Mouse (Mus musculus) Muller cell, postnatal 12 days (primary cell): ENCODE results near the gene Gpr55.
A peak's percentile ranks its signal among the peaks of the same experiment; 100 is the strongest.

Experiments
- DNase-seq: peaks from one replicate; pipeline ENCODE4 v3.0.0-alpha.2; 2015; ENCODE audit errors: inconsistent ontology term

The Gpr55 gene

DNA sequence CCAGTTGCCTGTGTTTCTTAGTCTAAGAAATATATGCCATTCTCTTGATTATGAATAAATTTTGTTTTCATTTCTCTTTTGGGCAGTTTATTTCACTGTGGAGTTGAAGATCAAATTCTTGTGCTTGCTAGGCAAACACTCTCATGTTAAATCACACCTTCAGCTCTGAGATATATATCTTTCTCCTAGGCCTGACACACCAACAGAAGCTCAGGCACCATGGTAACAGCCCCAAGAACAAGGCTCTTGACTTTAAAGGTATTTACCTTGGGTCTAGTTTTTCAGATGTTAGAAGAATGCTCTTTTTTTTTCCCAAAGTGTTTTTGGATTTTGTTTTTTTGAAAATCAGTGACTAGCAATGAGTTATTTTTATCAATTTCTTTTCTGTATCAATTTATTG is 44.9 kb downstream of the Gpr55 start:
- no peak for DNase-seq

DNA sequence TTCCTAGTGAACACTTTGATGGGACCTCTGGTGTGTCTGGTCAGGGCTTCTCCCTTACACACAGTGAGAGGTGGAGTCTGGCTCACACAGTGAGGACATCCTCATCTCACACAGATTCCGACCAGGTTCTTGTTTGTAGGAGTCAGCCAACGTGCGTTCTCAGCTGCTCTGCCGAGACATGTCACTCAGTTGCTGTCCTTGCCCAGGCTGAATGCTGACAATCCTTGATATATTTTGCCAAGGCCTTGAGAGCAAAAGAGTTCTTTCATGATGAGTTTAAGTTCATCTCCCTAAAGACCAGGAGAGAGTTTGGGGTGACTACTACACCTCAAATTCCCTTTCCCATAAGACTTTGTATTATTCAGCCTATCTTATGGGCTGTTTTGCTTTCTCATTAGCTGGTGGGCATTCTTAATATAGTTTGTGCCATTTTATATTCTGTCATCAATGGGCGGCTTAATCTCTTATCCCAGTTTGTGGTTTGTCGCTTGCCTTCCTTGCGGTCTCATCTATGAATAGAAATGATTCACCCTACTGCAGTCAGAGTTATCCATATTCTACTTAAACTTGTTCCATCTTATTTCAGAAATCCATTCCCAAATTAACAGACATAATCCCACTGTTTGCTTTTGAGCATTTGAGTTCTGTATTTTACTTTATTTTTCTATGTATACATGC is 47.6 kb downstream of the Gpr55 start:
- DNase-seq, result no peak

DNA sequence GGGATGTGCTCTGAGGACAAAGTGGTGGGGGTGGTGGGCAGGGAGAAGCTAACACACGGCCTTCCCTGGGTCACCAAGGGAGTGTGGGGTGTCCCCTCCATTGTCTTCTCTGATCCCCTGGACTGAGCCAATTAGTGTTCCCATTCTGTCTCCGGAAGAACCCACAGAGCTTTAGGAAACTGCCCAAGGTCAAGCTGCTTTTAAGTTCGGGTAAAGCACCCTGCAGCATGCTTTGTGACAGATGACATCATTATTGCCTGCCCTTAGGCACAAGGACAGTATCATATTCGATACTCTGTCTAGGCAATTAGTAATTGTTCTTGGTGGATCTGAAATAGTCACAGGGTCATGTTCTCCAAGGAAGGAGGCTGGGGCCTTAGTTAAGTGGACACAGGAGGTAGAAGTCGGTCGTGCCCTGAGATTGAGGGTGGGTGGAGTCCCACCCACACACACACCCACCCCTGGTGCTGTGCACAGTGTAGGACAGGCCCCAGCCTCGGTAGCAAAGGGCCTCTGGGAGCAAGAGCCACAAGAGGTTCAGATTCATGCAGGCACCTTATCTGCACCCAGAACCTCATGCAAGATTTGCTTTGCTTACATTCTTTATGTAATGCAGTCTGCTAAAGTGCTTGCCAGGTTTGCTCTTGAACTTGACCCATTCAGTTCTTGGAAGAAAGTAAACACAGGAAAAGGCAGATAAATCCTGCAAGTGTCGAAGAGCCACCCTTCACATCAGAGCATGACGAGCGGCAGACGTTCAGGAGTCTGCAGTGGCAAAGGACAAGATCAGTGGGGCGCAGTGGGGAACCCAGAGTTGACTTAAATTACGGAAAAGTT is 51.8 kb downstream of the Gpr55 start:
- DNase-seq, result no peak

DNA sequence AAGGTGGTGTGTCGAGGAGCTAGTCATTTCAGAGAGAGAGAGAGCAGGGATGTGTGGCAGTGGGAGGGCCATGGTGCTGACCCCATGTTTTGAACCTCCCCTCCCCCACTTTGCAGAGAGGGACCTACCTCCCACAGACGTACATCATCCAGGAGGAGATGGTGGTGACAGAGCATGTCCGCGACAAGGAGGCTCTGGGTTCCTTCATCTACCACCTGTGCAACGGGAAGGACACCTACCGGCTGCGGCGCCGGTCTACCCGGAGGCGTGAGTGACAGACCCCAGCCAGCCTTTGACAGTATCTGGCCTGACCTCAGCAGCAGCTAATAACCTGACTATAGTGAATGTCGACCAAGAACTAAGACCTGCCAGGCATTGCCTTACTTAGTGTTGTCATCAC is 53.9 kb downstream of the Gpr55 start:
- no peak for DNase-seq

DNA sequence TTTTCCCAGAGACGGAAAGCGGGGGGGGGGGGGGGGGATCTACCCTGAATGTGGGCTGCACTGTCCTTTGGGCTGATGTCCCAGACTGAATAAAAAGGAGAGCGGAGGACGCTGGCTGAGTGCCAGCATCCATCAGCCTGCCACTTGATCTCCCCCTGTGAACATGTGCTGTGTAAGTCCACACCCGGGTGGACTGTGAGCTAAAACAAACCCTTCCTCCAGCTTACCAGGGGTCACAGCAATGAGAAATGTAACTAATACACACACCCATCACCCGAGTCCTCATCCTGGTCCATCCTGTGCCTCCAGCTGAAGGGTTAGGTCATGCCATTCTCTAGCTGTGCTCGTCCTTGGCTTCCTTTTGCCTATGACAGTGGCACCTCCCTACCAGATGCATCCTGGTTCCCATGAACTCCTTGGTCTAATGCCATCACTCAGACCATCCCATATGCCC is 58.7 kb downstream of the Gpr55 start:
- peak; percentile 59 for DNase-seq

DNA sequence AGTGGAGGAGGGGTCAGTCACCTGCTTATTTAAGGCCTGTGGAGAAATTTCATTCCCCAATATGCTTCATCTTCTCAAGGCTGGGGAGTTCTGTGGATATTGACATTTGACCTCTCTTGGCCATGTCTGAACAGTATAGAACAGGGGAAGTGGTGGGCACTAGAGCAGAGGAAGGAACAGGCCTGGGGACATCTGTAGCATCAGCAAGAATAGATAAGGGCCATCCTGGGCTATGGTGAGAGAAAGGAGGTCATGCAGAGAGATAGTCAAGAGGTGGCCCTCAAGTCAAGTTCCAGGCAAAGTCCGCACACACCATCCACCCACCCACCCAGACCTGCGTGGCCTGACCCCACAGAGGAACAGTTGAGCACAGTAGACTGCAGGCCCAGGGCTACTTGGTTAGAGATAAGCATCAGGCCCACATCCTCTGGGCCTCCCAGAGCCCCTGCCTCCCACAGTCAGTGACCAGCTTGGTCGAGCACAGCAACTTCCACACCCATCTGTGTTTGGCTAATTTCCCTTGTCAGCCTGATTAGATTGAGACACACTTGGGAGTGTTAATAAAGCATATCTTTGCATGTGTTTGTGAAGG is 59.2 kb downstream of the Gpr55 start:
- DNase-seq, result no peak

DNA sequence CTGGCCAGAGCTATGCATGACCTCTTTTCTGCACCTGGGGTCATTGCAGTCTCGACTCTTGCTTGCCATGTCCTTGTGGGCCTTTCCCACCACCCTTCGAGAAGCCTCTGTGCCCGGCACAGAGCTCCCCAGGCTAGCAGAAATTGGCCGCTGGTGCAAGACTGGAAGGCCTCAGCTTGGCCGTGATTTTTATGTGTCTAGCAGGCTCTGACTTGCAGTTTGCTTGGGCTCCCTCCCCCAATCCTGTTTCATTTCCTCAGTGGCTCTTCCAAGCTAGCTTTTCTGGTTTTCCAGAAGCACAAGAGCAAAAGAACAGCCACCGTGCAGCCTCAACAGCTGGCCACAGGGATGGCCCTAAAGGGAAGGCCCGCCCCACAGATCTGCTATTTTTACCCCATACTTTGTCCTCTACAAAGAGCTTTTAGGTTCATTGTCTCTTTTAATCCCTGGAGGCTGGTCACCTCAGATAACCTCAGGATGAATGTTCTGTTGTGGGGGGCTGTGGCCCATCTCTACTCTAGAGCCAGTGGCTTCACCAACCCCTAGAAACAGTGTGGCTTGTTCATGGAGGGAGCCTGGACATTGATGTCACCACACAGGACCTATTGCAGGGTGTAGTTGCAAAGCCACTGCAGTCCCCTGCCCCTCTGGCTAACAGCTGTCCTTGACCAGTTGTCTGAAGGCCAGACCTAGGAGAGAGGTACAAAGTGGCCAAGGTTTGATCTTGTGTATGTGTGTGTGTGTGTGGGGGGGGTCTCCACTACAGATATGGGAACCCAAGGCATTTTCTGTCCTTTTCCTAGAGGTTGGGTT is 60.1 kb downstream of the Gpr55 start:
- no peak for DNase-seq

DNA sequence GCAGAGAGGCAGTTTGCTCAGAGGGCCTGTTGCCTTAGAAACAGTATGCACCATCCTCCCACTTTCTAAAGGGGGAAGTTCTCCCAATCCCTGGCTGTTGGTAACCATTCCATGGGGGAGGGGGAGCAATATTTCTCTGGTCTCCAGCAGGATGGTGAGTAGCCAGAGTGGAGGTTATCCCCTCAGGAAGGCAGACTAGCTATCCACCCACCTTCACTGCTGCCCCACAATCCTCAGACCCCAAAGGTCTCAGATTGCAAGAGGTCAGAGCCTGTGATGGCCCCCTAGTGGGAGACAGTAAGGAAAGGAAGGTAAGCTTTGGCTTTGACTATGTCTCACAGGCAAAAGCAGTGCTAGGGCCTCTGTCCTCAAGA is 61.4 kb downstream of the Gpr55 start:
- no peak for DNase-seq

DNA sequence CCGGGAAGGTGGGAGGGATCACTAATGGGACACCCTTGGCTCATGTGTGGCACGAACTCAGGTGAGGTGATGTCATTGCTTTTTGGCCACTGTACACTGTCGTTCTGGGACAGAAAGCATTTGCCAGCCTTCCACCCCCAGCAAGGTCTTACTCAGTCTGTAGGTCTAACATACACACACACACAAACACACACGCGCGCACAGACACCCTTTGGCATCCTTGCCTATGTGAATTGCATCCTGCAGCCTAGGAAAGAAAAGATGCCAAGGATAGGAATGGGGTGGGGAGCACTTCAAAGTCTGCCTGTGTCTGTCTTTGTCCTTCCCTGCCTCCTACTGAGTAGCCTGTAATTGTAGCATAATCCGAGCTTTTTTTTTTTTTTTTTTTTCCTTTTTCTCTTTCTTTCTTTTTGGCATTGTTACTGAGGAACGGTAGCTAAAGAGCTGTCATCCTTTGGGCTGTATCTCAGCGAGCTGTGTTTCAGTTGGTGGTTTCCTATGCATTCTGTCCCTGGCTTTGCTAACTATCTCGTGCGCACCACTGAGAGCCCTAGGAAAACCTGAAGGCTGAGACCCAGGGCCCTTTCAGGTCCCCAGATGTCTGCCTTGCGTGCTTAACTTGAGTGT is 61.9 kb downstream of the Gpr55 start:
- no peak for DNase-seq

DNA sequence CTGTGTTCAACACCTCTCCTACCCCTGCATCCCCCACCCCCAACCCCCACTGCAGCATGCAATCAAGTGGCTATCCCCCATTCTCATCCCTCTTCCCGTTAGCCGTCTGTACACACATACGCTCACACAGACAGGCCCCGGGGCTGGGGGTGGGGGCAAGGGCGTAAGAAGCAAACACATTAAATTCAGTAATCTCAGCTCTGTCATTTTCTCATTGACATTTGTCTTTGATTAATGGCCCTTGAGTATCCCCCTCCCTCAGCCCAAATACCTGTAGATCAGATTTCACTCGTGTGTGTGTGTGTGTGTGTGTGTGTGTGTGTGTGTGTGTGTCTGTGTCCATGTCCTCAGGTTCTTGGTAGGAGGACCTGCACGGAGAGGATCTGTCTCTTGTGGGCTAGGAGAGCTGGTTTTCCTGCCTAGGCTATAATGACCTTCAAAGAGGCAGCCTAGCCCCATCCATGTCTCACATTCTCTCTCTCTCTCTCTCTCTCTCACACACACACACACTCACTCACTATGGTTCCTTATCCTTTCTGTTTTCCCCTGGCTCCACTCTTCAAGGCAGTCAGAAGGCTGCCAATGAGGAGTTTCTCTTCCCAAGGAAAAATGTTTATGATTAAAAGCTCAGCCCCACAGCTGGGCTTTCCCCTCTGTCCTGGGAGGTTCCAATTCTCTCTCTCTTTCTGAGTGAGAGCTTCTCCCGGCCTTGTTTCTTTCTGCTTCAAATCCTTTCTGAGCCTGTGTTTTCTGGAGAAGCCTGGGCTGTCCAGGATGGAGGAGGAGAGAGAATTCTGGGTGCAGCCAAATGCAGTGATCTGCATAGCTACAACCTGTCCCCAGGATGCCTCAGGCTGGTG is 62.7 kb downstream of the Gpr55 start:
- no peak for DNase-seq

DNA sequence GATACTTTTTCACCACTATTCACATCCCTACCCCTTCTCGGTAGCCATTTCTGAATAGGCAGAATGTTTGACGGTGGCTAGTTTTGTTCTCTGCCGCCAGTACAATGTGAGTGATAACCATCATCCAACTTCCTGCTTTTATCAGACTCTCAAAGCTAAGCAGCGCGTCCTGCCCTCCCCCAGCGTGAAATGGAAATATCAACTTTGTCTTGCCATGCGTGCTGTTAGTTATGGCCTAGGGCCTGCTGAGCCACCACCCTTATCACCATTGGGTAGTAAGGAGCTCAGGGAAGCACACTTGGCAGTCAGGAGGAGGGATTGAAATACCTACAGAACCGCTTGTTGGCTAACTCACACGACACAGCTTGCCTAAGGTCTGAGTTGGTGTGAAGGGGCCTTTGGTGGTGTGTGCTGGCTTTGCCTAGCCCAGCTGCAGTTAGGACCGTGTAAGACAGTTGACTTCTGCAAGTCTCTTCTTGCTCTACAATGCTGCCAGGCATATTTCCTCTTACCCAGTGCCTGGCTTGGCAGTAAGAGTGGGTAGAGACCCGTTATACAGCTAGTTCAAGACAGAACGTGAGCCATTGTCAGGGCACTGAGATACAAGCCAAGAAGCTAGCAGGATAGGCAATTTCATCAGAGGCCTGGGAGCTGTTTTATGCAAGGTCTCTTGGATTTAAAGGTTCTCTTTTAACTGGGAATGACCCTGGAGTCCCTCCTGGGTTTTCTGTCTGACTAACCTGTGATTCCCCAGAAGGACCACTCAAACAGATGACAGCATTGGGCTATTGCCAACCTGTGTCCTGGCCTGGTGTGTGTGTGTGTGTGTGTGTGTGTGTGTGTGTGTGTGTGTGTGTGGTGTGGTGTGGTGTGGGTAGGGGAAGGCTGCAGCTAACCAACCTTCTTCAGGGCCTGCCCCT is 63.8 kb downstream of the Gpr55 start:
- no peak for DNase-seq

DNA sequence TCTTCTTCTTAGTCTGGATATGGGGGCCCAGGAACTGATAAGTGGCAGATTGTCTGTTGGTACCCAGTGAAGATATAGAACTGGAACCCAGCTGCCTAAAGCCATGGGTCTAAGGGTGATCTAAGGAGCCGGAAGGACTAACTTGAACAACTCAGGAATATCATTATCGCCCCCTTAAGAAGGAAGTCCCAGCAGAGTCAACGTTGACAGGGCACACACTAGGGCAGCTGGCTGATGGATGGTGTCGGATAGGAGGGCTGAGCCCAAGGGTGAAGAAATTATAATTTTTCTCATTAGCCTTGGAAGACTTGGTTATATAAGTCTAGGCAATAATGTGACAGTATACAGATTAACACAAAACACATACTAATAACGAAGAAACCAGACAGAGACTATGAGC is 64.7 kb downstream of the Gpr55 start:
- DNase-seq, result no peak

DNA sequence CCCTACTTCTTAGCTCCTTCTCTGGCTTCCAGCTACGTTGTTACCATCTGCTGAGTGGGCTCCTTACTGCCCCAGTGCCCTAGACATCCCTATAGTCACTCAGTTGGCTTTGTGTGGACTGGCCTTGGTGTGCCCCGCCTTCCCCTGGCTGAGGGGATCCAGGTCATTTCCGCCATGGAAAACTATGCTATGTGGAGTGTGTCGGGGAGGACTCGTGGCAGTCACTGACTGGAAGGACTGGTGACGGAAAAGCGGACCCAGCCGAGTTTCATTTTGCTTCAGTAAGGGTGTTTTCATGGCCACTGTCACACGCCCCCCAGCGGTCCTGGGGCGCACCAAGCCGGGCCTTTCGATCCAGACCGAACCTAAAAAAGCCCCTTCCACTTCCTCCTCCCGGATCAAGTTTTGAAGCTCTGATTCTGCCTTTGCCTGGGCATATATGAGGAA is 65.4 kb downstream of the Gpr55 start:
- peak; percentile 83 for DNase-seq

DNA sequence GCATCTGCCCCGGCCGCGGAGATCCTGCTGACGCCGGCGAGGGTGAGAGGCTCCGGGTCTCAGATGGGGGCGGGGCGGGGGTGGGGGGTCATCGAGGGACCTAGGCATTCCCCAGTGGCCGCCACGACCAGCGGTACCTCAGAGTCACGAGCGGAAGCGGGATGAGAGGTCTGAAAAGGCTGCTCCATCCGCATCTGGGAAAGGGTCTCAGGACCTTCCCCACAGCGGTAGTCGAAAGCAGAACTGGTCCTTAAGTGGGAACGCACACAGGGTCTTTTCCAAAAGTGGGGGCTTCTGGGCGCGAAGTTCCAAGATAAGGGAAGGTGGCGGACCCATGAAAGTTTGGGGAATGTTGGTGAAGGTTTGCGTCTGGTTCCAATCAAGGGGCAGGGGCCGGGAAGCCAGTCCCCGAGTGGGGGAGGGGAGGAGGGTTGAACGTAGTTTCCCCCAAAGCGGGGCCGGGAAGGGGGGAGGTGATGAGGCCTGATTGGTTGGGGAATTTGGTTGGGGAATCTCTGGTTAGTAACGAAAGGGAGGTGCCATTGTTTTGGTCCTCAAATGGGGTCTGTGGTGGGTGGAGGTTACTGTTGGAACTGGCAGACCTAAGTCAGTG is 66.0 kb downstream of the Gpr55 start:
- peak; percentile 81 for DNase-seq

DNA sequence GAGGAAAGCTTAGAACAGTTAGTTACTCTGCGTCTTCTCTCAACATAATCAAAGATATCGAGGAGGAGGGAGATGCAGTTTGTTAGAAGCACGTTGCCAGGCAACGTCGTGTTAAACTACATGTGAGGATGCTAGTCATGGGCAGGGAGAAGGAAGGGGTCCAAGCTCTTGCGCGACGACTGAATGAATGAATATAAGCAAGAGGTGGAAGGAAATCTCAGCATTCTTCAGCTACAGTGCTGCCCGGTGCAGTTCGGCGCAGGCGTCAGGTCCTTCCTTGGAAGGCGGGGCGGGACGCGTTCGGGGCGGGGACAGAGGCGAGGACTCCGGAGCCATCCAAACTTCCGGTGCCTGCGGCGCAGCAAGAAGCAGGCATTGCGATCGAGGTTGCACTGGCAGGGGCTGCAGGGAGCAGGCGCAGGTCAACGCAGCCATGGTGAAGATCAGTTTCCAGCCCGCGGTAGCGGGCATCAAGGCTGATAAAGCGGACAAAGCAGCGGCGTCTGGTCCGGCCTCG is 66.5 kb downstream of the Gpr55 start, which contains the start of gene Itm2c:
TSS of gene Itm2c (plus strand) at position 51 of the 517 bp plus-strand sequence.
- peak; percentile 89 for DNase-seq
